Comparison of ENCODE assay signal across 7 mouse cellular contexts in the genomic region with DNA sequence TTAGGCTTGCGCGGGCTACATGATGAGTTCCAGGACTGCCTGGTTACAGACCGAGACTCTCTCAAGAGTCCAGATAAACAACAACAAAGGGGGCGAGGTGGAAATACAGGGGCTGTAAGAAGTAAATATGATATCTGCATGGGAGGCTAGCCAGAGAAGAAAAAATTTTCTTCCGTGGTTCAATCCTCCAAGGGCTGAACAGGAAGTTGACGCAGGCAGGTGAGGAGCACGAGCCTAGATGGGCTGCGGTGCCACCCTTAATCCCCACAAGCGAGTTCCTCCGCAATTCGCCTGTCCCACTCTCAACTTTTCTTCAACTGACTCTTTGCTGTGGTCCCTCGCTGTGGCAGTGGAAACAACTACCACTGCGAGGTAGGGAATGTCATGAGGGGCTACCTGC. TPM values are rescaled to one million over a fixed set of nuclear protein-coding genes. Genes with fewer than 3 reads are reported as not detected.
DNase-seq lines count a peak whose midpoint lies in the region; ATAC-seq lines count a peak whose summit lies in the region.

No protein-coding gene starts in this region.

- peak overlapping the region; percentile 64 for H3K4me2 ChIP-seq in neural tube, embryonic 11.5 days (ENCODE audit: low read depth)
- H3K4me2 ChIP-seq in embryonic facial prominence, embryonic 13.5 days, result peak overlapping the region; percentile 83
- H3K4me2 ChIP-seq in intestine, embryonic 14.5 days (ENCODE audit: low read length), result peak overlapping the region; percentile 67
- H3K4me2 ChIP-seq in midbrain, embryonic 13.5 days (replicated peaks), result peak overlapping the region; percentile 68

- ATAC-seq in neural tube, embryonic 11.5 days (ENCODE audit: insufficient read depth, low FRiP score, low TSS enrichment), result no peak; the same call in 1 of the 2 replicates
- no peak for ATAC-seq in embryonic facial prominence, embryonic 13.5 days (ENCODE audit: insufficient number of reproducible peaks, insufficient read depth, low FRiP score, low TSS enrichment, low read depth)
- ATAC-seq in intestine, embryonic 14.5 days (replicated peaks; ENCODE audit: low FRiP score, low TSS enrichment, low read depth), result peak; percentile 44
- ATAC-seq in midbrain, embryonic 13.5 days, result peak; percentile 0

- peak overlapping the region; percentile 62 for H3K4me3 ChIP-seq in neural tube, embryonic 11.5 days (ENCODE audit: low read depth, low read length)
- H3K4me3 ChIP-seq in embryonic facial prominence, embryonic 13.5 days, result peak overlapping the region; percentile 83
- H3K4me3 ChIP-seq in intestine, embryonic 14.5 days (ENCODE audit: low read depth, low read length), result peak overlapping the region; percentile 81
- H3K4me3 ChIP-seq in midbrain, embryonic 13.5 days (replicated peaks), result peak overlapping the region; percentile 72

- peak overlapping the region; percentile 7; the same call in 1 of the 2 replicates for H3K9ac ChIP-seq in neural tube, embryonic 11.5 days (ENCODE audit: low read length)
- peak overlapping the region; percentile 40; the same call in 1 of the 2 replicates for H3K9ac ChIP-seq in embryonic facial prominence, embryonic 13.5 days
- no peak overlapping the region for H3K9ac ChIP-seq in intestine, embryonic 14.5 days (ENCODE audit: low read length)
- 0 out of 2 replicates have a peak overlapping the region, but pooled peaks have one; percentile 39 for H3K9ac ChIP-seq in midbrain, embryonic 13.5 days (replicated peaks)

- no peaks in the 10 kb centered on the region for H3K36me3 ChIP-seq in neural tube, embryonic 11.5 days (ENCODE audit: control insufficient read depth, insufficient read depth, low read length)
- no peaks in the 10 kb centered on the region for H3K36me3 ChIP-seq in embryonic facial prominence, embryonic 13.5 days
- H3K36me3 ChIP-seq in intestine, embryonic 14.5 days (ENCODE audit: control insufficient read depth, insufficient read depth, low read length), result no peaks in the 10 kb centered on the region
- H3K36me3 ChIP-seq in midbrain, embryonic 13.5 days, result no peaks in the 10 kb centered on the region

- DNase-seq in neural tube, embryonic 11.5 days (ENCODE audit: low spot score), result no peak
- DNase-seq in neural tube, embryonic 10.5 days (ENCODE audit: extremely low spot score, low spot score), result no peak
- DNase-seq in intestine, embryonic 14.5 days (ENCODE audit: low spot score), result no peak
- DNase-seq in urinary bladder, postnatal 10 days (ENCODE audit: low spot score), result no peak
- no peak for DNase-seq in right cerebral cortex, postnatal 25 days

- H3K27me3 ChIP-seq in neural tube, embryonic 11.5 days (ENCODE audit: control insufficient read depth, insufficient read depth, low read length), result no peaks in the 10 kb centered on the region
- no peaks in the 10 kb centered on the region for H3K27me3 ChIP-seq in embryonic facial prominence, embryonic 13.5 days
- H3K27me3 ChIP-seq in intestine, embryonic 14.5 days (replicated peaks; ENCODE audit: control insufficient read depth, insufficient read depth, low read length), result no peaks in the 10 kb centered on the region
- H3K27me3 ChIP-seq in midbrain, embryonic 13.5 days, result peaks cover 4% of the 10 kb centered on the region; the same call in 1 of the 2 replicates

- no peaks in the 10 kb centered on the region for H3K9me3 ChIP-seq in neural tube, embryonic 11.5 days (ENCODE audit: control insufficient read depth, low read length)
- H3K9me3 ChIP-seq in embryonic facial prominence, embryonic 13.5 days, result no peaks in the 10 kb centered on the region
- H3K9me3 ChIP-seq in intestine, embryonic 14.5 days (ENCODE audit: control insufficient read depth, low read length), result no peaks in the 10 kb centered on the region
- H3K9me3 ChIP-seq in midbrain, embryonic 13.5 days, result 0 out of 2 replicates have a peak, but pooled peaks cover 3% of the 10 kb centered on the region

- H3K27ac ChIP-seq in neural tube, embryonic 11.5 days (ENCODE audit: low read depth, low read length), result no peak overlapping the region
- peak overlapping the region; percentile 57; the same call in 1 of the 2 replicates for H3K27ac ChIP-seq in embryonic facial prominence, embryonic 13.5 days
- peak overlapping the region; percentile 62 for H3K27ac ChIP-seq in intestine, embryonic 14.5 days (ENCODE audit: low read depth)
- no peak overlapping the region for H3K27ac ChIP-seq in midbrain, embryonic 13.5 days

- no peaks in the 10 kb centered on the region for H3K4me1 ChIP-seq in neural tube, embryonic 11.5 days (ENCODE audit: control insufficient read depth, insufficient read depth, low read length)
- no peaks in the 10 kb centered on the region for H3K4me1 ChIP-seq in embryonic facial prominence, embryonic 13.5 days
- H3K4me1 ChIP-seq in intestine, embryonic 14.5 days (replicated peaks; ENCODE audit: control insufficient read depth, insufficient read depth, low read length), result peaks cover 8% of the 10 kb centered on the region
- peaks cover 11% of the 10 kb centered on the region for H3K4me1 ChIP-seq in midbrain, embryonic 13.5 days (replicated peaks)

- WGBS in neural tube, embryonic 11.5 days, result 4% methylated on average over 13 of the region's 13 CpGs
- WGBS in embryonic facial prominence, embryonic 13.5 days, result 2% methylated on average over 13 of the region's 13 CpGs
- 1% methylated on average over 13 of the region's 13 CpGs for WGBS in intestine, embryonic 14.5 days
- 4% methylated on average over 13 of the region's 13 CpGs for WGBS in midbrain, embryonic 13.5 days

RNA-seq across cellular contexts. Expression of a gene that starts 0.6 kb away (rescaled TPM):
- polyA plus RNA-seq in neural tube, embryonic 11.5 days (2014; fragmentation: Nextera tagmentation; extraction: Ambion mirVana), result 12.3 and 16.1 TPM in 2 replicates
- 16.2 and 17.4 TPM in 2 replicates for polyA plus RNA-seq in embryonic facial prominence, embryonic 13.5 days (2015; fragmentation: Nextera tagmentation; extraction: Ambion mirVana)
- 63.8 and 71.0 TPM in 2 replicates for polyA plus RNA-seq in intestine, embryonic 14.5 days (2014; fragmentation: Nextera tagmentation; extraction: Ambion mirVana)
- polyA plus RNA-seq in midbrain, embryonic 13.5 days (2015; fragmentation: Nextera tagmentation; extraction: Ambion mirVana), result 15.4 and 17.1 TPM in 2 replicates

Comparison
In these comparisons a context has a peak if more than half of its experiments do, and no peak if none do; other contexts are left out.
1. ATAC-seq: peak in intestine, embryonic 14.5 days (single experiment) and midbrain, embryonic 13.5 days (single experiment); none in neural tube, embryonic 11.5 days (single experiment) and embryonic facial prominence, embryonic 13.5 days (single experiment).
2. H3K27ac ChIP-seq: peak in embryonic facial prominence, embryonic 13.5 days (single experiment) and intestine, embryonic 14.5 days (single experiment); none in neural tube, embryonic 11.5 days (single experiment) and midbrain, embryonic 13.5 days (single experiment).
3. Peak in every context shown above with its lines, with median percentiles within 50 percentile points of each other: H3K4me2 ChIP-seq and H3K4me3 ChIP-seq.